Mouse (Mus musculus): Measurements from ENCODE around the gene Dock4.

The Dock4 gene

DNA sequence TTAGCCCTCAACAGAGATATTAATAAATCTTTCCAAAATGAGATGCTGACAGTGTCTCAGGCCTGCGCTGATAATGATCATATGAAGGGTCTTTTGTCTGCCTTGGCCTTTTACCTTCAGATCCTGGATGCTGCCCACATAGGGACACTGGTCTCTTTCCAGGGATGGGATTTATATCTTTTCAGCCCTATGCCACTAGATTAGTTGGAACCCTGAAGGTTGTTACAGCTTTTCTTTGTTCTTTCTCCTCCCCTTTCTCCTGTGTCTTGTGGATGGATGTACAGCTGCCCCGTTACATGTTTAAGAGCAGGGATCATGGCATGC, 66.6 kb downstream of the Dock4 start:
- no peak for DNase-seq

DNA sequence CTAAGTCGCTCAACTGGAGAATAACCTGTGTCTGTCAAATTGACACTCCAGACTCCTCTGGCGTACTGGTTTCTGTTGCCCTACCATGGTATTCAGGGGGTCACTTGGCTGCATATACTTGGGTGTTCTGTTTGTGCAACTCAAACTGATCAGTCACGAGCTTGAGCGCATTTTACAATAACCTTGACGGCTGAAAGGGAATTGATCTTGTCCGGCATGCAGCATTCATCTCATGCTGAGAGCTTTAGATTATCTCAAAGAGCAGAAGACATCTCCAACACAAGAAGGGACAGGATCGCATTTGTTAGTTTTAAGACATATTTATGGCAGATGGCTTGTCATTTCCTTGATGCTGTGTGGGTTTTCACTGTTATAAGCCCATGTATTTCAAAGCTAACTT, 67.2 kb downstream of the Dock4 start:
- no peak for DNase-seq

GRCm38 (mm10) chr12:40514021-40514420, 68.3 kb downstream of the Dock4 start:
- no peak for DNase-seq

DNA sequence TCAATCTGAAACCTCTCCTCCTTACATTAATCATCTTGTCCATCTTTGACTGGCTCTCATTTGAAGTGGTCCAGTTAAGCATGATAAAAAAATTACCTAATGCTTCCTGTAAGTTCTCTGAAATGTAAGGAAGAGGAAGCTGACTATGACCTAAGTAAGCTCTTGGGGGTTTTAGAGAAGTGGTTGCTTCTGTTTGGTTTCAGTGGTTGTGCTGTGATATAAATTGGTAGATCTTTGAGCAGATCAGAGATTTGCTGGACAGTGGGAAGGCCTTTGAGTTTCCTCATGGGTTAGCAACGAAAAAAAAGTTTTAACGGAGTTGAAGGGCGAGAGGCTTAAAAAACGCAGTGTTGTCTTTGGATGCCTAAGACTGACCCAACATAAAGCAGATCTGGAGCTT, 76.7 kb downstream of the Dock4 start:
- no peak for DNase-seq

DNA sequence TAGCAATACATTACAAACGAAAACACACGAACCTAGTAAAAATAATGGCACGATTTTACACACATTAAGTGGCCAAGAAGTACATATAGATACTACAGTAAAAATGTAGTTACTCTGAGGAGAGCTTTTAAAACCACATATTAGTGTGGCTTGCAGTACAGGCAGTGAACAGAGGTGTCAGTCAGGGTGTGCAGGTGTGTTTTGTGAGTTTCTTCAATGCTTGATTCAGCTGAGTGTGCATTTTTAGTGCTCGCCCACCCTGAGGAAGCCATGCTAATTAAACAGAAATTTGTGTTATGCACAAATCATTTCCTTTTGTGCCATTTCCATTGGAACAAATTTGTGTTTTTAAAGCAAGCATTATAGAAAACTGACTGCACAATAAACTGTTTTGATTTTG, 77.3 kb downstream of the Dock4 start:
- no peak for DNase-seq

GRCm38 (mm10) chr12:40525045-40525444, 79.3 kb downstream of the Dock4 start:
- DNase-seq = no peak

GRCm38 (mm10) chr12:40535655-40536618, 90.2 kb downstream of the Dock4 start:
- DNase-seq = no peak

DNA sequence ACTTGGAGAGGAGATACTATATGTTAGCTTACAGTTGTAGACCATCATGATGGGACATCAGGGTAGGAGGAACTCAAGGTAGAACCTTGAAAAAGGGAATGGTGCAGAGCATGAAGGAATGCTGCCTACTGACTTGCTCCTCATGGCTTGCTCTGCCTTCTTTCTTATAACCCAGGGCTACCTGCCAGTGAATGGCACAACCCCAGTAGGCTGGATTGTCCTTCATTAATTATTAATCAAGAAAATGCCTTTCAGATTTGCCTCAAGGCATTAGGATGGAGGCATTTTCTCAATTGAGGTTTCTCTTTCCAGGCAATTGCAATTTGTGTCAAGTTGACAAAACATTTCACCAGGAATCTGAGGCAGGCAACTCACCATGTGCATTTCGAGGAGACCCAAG, 92.1 kb downstream of the Dock4 start:
- DNase-seq = no peak

GRCm38 (mm10) chr12:40538318-40538717, 92.6 kb downstream of the Dock4 start:
- no peak for DNase-seq

- DNase-seq = no peak
These were observed 93.0 kb downstream of the Dock4 start for GRCm38 (mm10) chr12:40538780-40539179.

DNA sequence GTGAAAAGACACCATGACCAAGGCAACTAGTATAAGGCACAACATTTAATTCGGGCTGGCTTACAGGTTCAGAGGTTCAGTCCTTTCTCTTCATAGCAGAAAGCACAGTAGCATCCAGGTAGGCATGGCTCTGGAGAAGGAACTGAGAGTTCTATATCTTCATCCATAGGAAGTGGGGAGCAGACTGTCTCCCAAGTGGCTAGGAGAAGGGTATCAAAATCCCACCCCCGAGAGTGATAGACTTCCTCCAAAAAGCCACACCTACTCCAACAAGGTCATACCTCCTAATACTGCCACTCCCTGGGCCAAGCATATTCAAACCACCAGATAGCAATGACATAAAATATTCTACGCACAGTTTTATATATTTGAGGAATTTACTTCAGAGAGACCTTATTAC, 98.5 kb downstream of the Dock4 start:
- no peak for DNase-seq

DNA sequence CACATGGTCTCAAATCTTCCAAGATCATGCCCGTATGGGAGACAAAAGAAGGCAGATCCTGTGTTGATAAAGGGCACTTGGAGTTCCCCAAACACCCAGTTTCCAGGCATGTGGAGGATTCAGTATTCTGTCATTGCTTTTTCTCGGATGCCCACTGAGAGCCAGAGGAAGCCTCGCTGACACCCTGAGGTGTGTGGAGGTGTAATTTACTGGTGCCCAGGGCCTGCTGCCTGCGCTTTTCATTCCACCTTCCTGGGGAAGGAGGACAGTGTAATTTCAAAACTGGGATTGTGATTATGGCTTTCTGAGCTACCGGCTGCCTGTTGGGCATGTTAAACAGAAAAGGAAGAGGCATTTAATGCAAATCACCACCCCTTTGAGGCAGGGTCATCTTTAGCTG, 101.1 kb downstream of the Dock4 start:
- DNase-seq = no peak

DNA sequence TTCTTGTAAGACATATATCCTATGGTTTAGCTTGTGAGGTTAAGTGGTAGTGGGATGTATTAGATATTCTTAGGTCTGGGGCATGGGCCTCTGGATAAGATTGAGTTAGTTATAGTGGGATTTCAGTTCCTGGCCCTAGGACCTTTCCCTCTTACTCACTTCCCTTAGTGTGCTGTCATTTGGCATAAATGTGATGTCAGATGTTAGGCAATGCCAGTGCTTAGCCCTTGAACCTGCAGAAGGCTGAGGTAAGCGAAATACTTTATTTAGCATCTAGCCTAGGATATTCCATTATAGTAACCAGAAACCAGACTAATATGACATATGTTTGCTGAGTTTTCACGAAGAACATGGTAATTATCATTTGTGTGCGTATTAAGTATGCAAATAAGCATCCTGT, 105.6 kb downstream of the Dock4 start:
- no peak for DNase-seq

DNA sequence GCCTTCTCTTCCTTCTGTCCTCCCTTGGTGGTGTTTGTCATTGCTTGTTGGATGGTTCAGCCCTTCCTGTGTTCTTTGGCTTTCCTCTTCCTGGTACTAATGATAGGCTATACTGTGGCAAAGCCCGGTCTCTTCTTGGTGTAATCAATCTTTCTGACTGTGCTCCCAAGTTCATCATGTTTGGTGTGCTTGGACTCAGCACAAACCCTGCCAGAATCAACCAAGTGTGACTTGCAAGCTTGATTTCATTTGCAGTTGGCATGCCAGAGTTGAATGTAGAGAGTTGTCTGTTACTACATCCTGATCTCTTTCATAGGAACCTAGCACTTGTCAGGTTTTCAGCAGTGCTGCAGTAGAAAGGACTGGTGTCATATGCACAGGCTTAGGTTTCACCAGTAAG, 106.4 kb downstream of the Dock4 start:
- no peak for DNase-seq

DNA sequence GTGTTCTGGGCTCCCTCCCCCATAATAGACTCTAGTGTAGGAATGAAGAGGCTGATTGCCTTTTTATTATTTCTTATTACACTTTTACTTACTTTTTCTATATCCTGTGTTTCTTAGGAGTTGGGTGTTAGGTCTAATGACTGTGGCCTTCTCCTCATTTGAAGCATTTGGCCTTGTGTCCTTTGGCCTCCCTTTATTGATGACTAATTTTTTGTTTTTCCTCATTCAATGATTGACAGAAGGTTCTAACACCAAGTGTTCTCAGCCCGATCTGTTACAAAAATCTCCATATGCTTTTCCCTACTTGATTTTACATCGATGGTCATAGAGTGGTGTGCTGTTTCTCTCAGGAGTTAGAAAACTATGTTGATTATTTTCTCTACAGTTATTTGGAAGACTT, 108.2 kb downstream of the Dock4 start:
- no peak for DNase-seq

GRCm38 (mm10) chr12:40554941-40555511, 109.3 kb downstream of the Dock4 start:
- no peak for DNase-seq

DNA sequence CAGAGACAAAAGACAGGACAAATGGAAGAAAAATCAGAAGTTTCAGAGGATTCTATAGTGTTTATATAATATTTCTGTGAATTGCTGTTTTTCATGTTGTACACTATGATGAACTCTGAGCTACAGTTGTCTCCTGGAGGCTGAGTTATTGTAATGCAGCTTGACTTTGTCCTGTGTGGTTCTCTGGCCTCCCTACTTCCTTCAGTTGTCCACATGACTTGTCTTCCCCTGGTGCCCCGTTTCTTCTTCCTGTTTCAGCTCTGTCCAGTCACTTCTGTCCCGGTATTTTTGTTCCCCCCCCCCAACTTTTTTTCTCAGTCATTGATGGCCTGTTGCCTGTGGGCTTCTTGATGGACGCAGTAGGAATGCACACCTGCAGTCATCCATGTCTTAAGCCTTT, 112.8 kb downstream of the Dock4 start:
- no peak for DNase-seq

- no peak for DNase-seq
These were observed 113.4 kb downstream of the Dock4 start for GRCm38 (mm10) chr12:40559103-40559502.

DNA sequence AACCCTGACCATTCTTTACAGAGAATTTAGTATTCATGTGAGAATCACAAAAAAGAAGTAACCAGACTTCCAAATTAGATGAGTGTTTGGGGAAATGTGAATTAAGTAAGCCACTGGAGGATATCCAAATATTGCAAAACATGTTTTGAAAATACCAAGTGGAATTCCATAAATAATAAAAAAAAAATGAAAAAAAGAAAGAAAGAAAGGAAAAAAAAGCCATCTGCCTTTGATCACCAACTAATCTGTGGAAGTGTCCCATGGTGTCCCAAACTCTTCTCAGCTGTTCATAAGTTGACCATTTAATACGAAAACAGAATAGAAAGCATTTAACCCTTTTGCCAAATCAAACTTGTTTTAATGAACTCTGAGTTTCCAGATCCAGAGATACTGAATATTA, 118.0 kb downstream of the Dock4 start:
- no peak for DNase-seq

- no peak for DNase-seq
These were observed 118.5 kb downstream of the Dock4 start for GRCm38 (mm10) chr12:40564261-40564660.

DNA sequence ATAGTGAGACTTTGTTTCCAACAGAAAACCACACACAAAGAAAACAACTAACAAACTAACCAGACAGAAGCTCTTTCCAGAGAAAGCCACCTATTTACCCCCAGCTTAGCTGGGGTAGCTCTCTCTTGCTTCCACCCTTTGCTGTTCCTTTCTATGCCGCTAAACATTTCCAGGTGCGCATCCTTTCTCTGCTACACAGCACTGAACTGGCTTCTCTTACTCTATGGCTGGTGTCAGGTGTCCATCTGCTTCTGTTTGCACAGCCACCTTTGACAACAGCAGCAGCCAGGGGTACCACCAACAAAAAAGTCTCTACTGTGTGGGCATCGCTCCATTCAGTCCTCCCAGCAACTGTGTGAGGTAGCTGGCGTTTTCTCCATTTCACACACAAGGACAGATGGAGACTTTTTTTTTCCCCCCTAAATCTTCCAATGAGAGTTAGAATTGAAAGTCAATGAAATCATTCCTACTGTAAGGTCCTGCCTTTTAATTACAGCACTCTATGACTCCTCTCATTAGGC, 122.7 kb downstream of the Dock4 start:
- no peak for DNase-seq

DNA sequence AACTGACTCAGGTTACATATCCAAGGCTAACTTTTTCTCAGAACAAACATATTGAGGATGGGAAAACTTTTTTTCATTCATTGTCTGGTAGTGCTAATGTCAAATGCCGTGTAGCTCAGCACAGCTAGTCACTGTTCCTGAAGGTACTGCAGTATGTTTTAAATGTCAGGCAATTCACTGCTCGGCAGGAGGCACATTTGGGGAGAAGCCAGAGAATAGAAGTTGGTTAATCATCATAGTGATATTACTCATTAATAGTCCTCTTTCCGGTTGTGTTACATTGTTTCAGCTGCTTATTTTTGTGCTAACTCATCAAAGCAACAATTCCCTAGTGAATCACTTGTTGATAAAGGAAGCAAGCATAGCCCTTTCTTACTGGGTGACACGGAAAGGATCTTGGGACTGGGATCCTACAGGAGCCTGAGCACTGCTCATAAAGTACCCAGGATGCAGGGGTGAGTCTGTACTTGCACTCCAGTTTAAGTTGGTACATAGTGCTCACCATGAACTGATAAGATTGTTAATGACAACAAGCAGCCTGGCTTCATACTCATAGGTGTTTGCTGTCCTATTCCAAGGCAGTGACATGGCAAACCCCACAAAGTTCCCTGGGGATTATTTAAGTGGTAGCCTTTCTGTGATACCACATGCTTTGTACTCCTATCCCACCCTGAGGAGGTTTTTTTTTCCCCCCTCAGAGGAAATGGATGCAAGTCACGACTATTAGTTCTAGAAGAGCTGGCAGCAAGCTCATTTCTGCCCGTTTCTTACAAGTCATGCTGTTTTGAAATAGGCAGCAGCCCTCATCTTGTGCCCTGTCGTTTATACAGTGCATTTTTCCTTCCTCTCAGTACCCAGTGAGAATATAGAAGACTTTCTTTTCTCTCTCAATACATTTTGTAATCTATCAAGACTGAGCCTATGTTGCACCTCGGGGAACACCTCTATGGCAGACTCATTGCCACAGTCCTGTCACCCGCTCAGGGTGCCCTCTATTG, 123.5 kb downstream of the Dock4 start:
- no peak for DNase-seq

- no peak for DNase-seq
These were observed 124.5 kb downstream of the Dock4 start for GRCm38 (mm10) chr12:40570250-40570649.

Data from cerebellum, postnatal 14 days (tissue).